Mouse (Mus musculus) olfactory bulb, adult 2 months (tissue): ENCODE data around the gene Adamts1.

ENCODE experiments used
- CTCF ChIP-seq: fragments of 200-500 bp; IDR thresholded peaks from 2 replicates; pipeline ENCODE4 v1.5.1; 2012; ENCODE audit warnings: low read depth, mild to moderate bottlenecking, low read length, moderate library complexity; ENCODE audit not compliant: insufficient read depth
- POLR2A ChIP-seq: fragments of 200-500 bp; IDR thresholded peaks from 2 replicates; pipeline ENCODE4 v1.6.1; 2012; ENCODE audit warnings: mild to moderate bottlenecking, low read depth, low read length, moderate library complexity; ENCODE audit not compliant: insufficient read depth

DNA sequence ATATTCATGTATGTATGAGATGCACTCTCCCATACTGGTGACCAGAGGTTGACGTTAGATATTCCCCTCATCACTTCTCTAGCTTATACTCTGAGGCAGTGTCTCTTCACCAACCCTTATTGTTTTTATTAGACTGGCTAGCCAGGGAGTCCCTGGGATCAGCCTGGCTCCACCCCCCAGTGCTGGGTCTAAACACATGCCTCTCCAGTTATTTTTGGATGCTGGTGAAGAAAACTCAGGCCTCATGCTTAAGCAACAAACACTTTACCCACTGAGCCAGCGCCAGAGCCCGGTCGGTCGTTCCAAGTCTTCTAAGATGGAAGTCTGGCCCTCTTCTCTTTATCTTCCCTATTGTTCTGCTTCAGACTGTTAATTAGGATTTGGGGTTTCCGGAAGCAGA, 53.6 kb downstream of the Adamts1 start:
- TF ChIP-seq CTCF (no peak), POLR2A (no peak)
